Mouse (Mus musculus) MEL (cell line): ENCODE results near the gene Arnt2.

Experiments
- CTCF ChIP-seq, 3 experiments: IDR thresholded peaks in 2 of 3; conservative IDR thresholded peaks in 1 of 3; 2 replicates each; pipeline ENCODE4 v1.5.1; 2011 to 2012; ENCODE audit warnings: low read length in 3 of 3, low read depth in 2 of 3, mild to moderate bottlenecking in 2 of 3, improper control_type of control experiment in 1 of 3, inconsistent platforms in 1 of 3, mixed read lengths in 1 of 3, moderate library complexity in 1 of 3; ENCODE audit not compliant: control insufficient read depth in 1 of 3, insufficient read depth in 1 of 3, poor library complexity in 1 of 3, severe bottlenecking in 1 of 3
- EP300 ChIP-seq, 2 experiments: IDR thresholded peaks; 2 replicates each; pipeline ENCODE4 v1.6.1; 2011; ENCODE audit warnings: improper control_type of control experiment in 2 of 2, low read length in 2 of 2, low read depth in 1 of 2, mild to moderate bottlenecking in 1 of 2
- GATA1 ChIP-seq: IDR thresholded peaks from 2 replicates; pipeline ENCODE4 v1.6.1; 2011; ENCODE audit warnings: low read depth, low read length, improper control_type of control experiment
- JUND ChIP-seq: IDR thresholded peaks from 2 replicates; pipeline ENCODE4 v1.6.1; 2011; ENCODE audit warnings: low read depth, mild to moderate bottlenecking, improper control_type of control experiment, low read length
- MAFK ChIP-seq: IDR thresholded peaks from 2 replicates; pipeline ENCODE4 v1.6.1; 2011; ENCODE audit warnings: low read depth, mild to moderate bottlenecking, low read length, improper control_type of control experiment, borderline replicate concordance
- MAX ChIP-seq: IDR thresholded peaks from 2 replicates; pipeline ENCODE4 v1.6.1; 2011; ENCODE audit warnings: low read length, improper control_type of control experiment
- MAZ ChIP-seq: IDR thresholded peaks from 2 replicates; pipeline ENCODE4 v1.6.1; 2012; ENCODE audit warnings: low read depth, mild to moderate bottlenecking, inconsistent platforms, low read length, improper control_type of control experiment
- MXI1 ChIP-seq: IDR thresholded peaks from 2 replicates; pipeline ENCODE4 v1.6.1; 2011; ENCODE audit warnings: mild to moderate bottlenecking, low read depth, low read length, improper control_type of control experiment
- POLR2A ChIP-seq, 2 experiments: IDR thresholded peaks; 2 replicates each; pipeline ENCODE4 v1.6.1; 2011 to 2012; ENCODE audit warnings: low read length in 2 of 2, mild to moderate bottlenecking in 2 of 2, control low read depth in 1 of 2, improper control_type of control experiment in 1 of 2, low read depth in 1 of 2, moderate library complexity in 1 of 2; ENCODE audit not compliant: control insufficient read depth in 1 of 2, insufficient read depth in 1 of 2, poor library complexity in 1 of 2
- RAD21 ChIP-seq: IDR thresholded peaks from 2 replicates; pipeline ENCODE4 v1.6.1; 2011; ENCODE audit warnings: mild to moderate bottlenecking, low read depth, low read length, improper control_type of control experiment
- TBP ChIP-seq: IDR thresholded peaks from 2 replicates; pipeline ENCODE4 v1.8.0; 2011; ENCODE audit warnings: low read depth, low read length, improper control_type of control experiment
- TCF12 ChIP-seq: IDR thresholded peaks from 2 replicates; pipeline ENCODE4 v1.6.1; 2014; ENCODE audit warnings: low read depth, mild to moderate bottlenecking, inconsistent platforms, low read length, improper control_type of control experiment, moderate library complexity
- USF1 ChIP-seq: IDR thresholded peaks from 2 replicates; pipeline ENCODE4 v1.6.1; 2014; ENCODE audit warnings: low read depth, mild to moderate bottlenecking, inconsistent platforms, low read length, improper control_type of control experiment, moderate library complexity
- ZC3H11A ChIP-seq: IDR thresholded peaks from 2 replicates; pipeline ENCODE4 v1.6.1; 2012; ENCODE audit warnings: low read depth, mild to moderate bottlenecking, inconsistent platforms, low read length, improper control_type of control experiment

- TF ChIP-seq USF1 (no peak), TBP (no peak), TCF12 (no peak), RAD21 (no peak), POLR2A (IDR thresholded peaks at IDR 0.05; ENCODE audit: control insufficient read depth in 1 of 2, insufficient read depth in 1 of 2, low read depth in 1 of 2, low read length in 2 of 2, poor library complexity in 1 of 2) (no peak), ZC3H11A (no peak), CTCF (IDR thresholded peaks at IDR 0.05 in 2 of 3, conservative IDR thresholded peaks at IDR 0.05 in 1 of 3; ENCODE audit: control insufficient read depth in 1 of 3, insufficient read depth in 1 of 3, low read depth in 2 of 3, low read length in 3 of 3, poor library complexity in 1 of 3, severe bottlenecking in 1 of 3) (no peak), GATA1 (no peak), MAZ (no peak), MAX (no peak), EP300 (IDR thresholded peaks at IDR 0.05; ENCODE audit: low read depth in 1 of 2, low read length in 2 of 2) (no peak), MXI1 (no peak), MAFK (no peak), JUND (no peak)
Observed at GRCm38 (mm10) chr7:84380810-84381209, 29.2 kb downstream of the Arnt2 start.
